Mouse (Mus musculus): ENCODE measurements around the gene Nid2. TPM values are rescaled to one million over a fixed set of nuclear protein-coding genes. Genes with fewer than 3 reads are reported as not detected.

The Nid2 gene
- 6.8 and 7.3 TPM in 2 replicates for polyA plus RNA-seq (2012; rRNA removed)

GRCm38 (mm10) chr14:19751025-19751771, at the start of gene Nid2:
Gene Nid2 (plus strand): TSS chr14:19751265.

DNA sequence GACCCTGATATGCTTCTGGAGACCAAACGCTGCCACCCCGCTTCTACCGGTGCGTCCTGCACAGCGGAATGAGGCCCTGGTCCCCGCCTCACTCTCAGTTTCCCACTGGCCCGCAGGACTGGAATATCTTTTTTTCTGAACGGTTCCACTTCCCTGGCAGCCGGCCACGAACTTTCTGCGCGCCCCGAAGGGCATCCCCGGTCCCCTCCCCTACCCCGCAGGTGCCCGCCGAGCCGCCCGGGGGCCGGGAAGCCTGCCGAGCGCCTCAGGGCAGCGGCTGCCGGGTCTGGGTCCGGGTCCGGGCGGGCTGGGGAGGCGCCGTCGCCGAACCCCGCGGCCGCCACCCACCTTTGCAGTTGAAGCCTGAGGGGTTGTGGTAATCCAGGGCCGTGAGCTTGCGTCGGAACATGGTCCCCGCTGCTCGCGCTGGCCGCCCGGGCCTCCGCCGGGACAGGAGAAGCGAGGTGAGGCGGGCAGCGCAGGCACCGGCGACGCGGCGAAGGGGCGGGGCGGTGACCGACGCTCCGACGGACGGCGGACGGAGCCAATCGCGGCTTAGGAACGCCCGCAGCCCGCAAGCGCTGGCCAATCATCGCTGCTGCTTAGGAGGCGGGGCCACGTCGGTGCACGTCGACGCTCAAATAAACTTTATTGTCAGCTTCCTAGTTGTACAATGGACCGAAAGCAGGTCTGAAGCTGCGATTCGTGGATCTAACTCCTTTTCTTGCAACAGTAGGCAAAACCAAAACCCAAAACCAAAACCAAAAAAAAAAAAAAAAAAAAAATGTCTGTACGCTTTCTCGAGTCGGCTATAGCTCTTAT, 72.5 kb downstream of the Nid2 start, which contains the start of gene Rtraf:
Rtraf (minus strand) TSS at position 504 of the 822 bp plus-strand sequence.

Other genes with a start within 250 kb of the Nid2 start
- not detected in 2 replicates for gene Gm2244, start 201.3 kb upstream of the Nid2 start, polyA plus RNA-seq (2012; rRNA removed)
- 0.35 and 0.38 TPM in 2 replicates for gene Gm2237, start 166.1 kb upstream of the Nid2 start, polyA plus RNA-seq (2012; rRNA removed)
- not detected in 2 replicates for gene Gm5458, start 148.7 kb upstream of the Nid2 start, polyA plus RNA-seq (2012; rRNA removed)
- 47.8 and 48.5 TPM in 2 replicates for gene Rtraf, start 72.6 kb downstream of the Nid2 start, polyA plus RNA-seq (2012; rRNA removed)
- 4.5 and 4.9 TPM in 2 replicates for gene Gng2, start 226.4 kb downstream of the Nid2 start, polyA plus RNA-seq (2012; rRNA removed)

Data from liver, embryonic 14 days (tissue).